17 mouse cellular contexts compared by ENCODE assay signal in the genomic region with DNA sequence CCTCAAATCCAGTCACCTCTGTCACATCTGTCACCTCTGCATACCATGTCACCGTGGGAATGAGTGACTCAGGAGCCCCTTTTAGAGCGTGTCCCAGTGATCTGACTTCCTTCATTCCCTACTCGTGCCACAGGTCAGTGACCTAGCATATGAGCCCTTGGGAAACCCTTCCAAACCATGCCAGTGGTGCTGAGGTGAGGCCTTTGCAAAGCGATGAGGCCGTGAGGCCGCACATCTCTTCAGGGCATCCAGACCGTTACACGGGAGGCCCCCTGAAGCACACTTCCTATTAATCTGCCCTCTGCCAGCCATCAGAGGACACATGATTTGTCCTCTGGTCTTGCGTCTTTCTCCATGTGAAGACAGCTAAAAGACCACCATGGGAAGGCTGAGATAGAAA.
"Had no signal": no experiment of that assay in that cellular context is flagged by ENCODE, and none has a peak within 500 bp of the region (broad histone marks: within the 10 kb centered on the region; RNA-seq: fewer than 3 reads in every experiment).

No protein-coding gene starts in this region.

- H3K4me2 ChIP-seq: neural tube, embryonic 12.5 days; neural tube, embryonic 13.5 days; neural tube, embryonic 15.5 days; stomach, embryonic 15.5 days had no signal

- DNase-seq: retina, postnatal 1 day; right cerebral cortex, adult 18-20 months; right cerebral cortex, postnatal 14 days; right cerebral cortex, postnatal 25 days; right cerebral cortex, postnatal 4 days; spleen, adult 18-20 months; thymus, adult 18-20 months; thymus, adult 2 months; thymus, postnatal 14 days; thymus, postnatal 25 days; thymus, postnatal 36 days; thymus, postnatal 4 days had no signal

- H3K9me3 ChIP-seq: neural tube, embryonic 12.5 days; neural tube, embryonic 13.5 days; neural tube, embryonic 15.5 days; stomach, embryonic 15.5 days had no signal

- H3K27ac ChIP-seq: neural tube, embryonic 12.5 days; neural tube, embryonic 13.5 days; neural tube, embryonic 15.5 days; stomach, embryonic 15.5 days; stomach, postnatal 0 days had no signal

- H3K4me3 ChIP-seq: neural tube, embryonic 12.5 days; neural tube, embryonic 13.5 days; neural tube, embryonic 15.5 days; stomach, embryonic 15.5 days had no signal

- H3K36me3 ChIP-seq: neural tube, embryonic 12.5 days; neural tube, embryonic 13.5 days; neural tube, embryonic 15.5 days; stomach, embryonic 15.5 days had no signal

- H3K27me3 ChIP-seq: neural tube, embryonic 15.5 days; stomach, embryonic 15.5 days had no signal

- H3K4me1 ChIP-seq: stomach, embryonic 15.5 days had no signal

- H3K9ac ChIP-seq: neural tube, embryonic 12.5 days; neural tube, embryonic 13.5 days; neural tube, embryonic 15.5 days; stomach, embryonic 15.5 days had no signal
